In genomic region chr15:64627258-64627657, GRCm38 (mm10) we compare ENCODE assay signal across 8 mouse cellular contexts.
DNase-seq lines count a peak whose midpoint lies in the region; ATAC-seq and TF ChIP-seq lines count a peak whose summit lies in the region.

No protein-coding gene starts in this region.

- peak; percentile 85 to 94 (median 85) for TF ChIP-seq CTCF in MEL (IDR thresholded peaks at IDR 0.05 in 2 of 3, conservative IDR thresholded peaks at IDR 0.05 in 1 of 3; ENCODE audit: control insufficient read depth in 1 of 3, insufficient read depth in 1 of 3, low read depth in 2 of 3, low read length in 3 of 3, poor library complexity in 1 of 3, severe bottlenecking in 1 of 3)
- TF ChIP-seq CTCF in forebrain, postnatal 0 days (IDR thresholded peaks at IDR 0.05; ENCODE audit: low read depth): peak; percentile 92
- peak; percentile 89 for TF ChIP-seq CTCF in lung, adult 2 months (IDR thresholded peaks at IDR 0.05; ENCODE audit: insufficient read depth, low read length)

- 13% methylated on average over 9 of the region's 9 CpGs for WGBS in forebrain, postnatal 0 days
- WGBS in lung, adult 2 months: 13% methylated on average over 9 of the region's 9 CpGs

- peak; percentile 89 for TF ChIP-seq RAD21 in MEL (IDR thresholded peaks at IDR 0.05; ENCODE audit: low read depth, low read length)

- no peak overlapping the region for H3K9ac ChIP-seq in MEL (ENCODE audit: control insufficient read depth, low read depth, low read length, poor library complexity, severe bottlenecking)
- no peak overlapping the region for H3K9ac ChIP-seq in forebrain, postnatal 0 days

- peak; percentile 76 for ATAC-seq in forebrain, postnatal 0 days

- no peaks in the 10 kb centered on the region for H3K9me3 ChIP-seq in MEL (replicated peaks; ENCODE audit: insufficient read depth, low read length)
- H3K9me3 ChIP-seq in forebrain, postnatal 0 days (ENCODE audit: low read length): no peaks in the 10 kb centered on the region

- H3K4me2 ChIP-seq in forebrain, postnatal 0 days (ENCODE audit: low read depth): 0 out of 2 replicates have a peak overlapping the region, but pooled peaks have one; percentile 20

- no peak overlapping the region for H3K4me3 ChIP-seq in MEL (ENCODE audit: control insufficient read depth in 1 of 2, insufficient read depth in 1 of 2, low read depth in 2 of 2, low read length in 2 of 2)
- no peak overlapping the region for H3K4me3 ChIP-seq in forebrain, postnatal 0 days (ENCODE audit: low read depth, low read length)
- H3K4me3 ChIP-seq in lung, adult 2 months (replicated peaks; ENCODE audit: extremely low read depth, low read depth, low read length): no peak overlapping the region

- DNase-seq in MEL (ENCODE audit: low read depth, low spot score): peak; percentile 75
- DNase-seq in cerebellum, adult 11 months: peak; percentile 47
- peak; percentile 89 for DNase-seq in forebrain, postnatal 0 days
- DNase-seq in heart, postnatal 4 days: peak; percentile 82
- DNase-seq in layer of hippocampus, adult 11-12 months (ENCODE audit: low spot score): peak; percentile 81
- peak; percentile 63 for DNase-seq in lung, adult 2 months
- peak; percentile 41 for DNase-seq in ovary, postnatal 10 days (ENCODE audit: low spot score)
- peak; percentile 57 for DNase-seq in thymus, postnatal 14 days

- no peaks in the 10 kb centered on the region; the same call in 1 of the 2 replicates for H3K79me2 ChIP-seq in MEL (ENCODE audit: control insufficient read depth, insufficient read depth, low read length, poor library complexity)

- TF ChIP-seq POLR2A in MEL (IDR thresholded peaks at IDR 0.05; ENCODE audit: control insufficient read depth in 1 of 2, insufficient read depth in 1 of 2, low read depth in 1 of 2, low read length in 2 of 2, poor library complexity in 1 of 2): no peak
- no peak for TF ChIP-seq POLR2A in lung, adult 2 months (IDR thresholded peaks at IDR 0.05; ENCODE audit: borderline replicate concordance, extremely low read depth, low read depth, low read length)

- no peak overlapping the region for H3K27ac ChIP-seq in MEL (ENCODE audit: control insufficient read depth, low read depth, low read length)
- H3K27ac ChIP-seq in forebrain, postnatal 0 days (ENCODE audit: low read depth, low read length): no peak overlapping the region

- TF ChIP-seq EP300 in MEL (IDR thresholded peaks at IDR 0.05; ENCODE audit: low read depth in 1 of 2, low read length in 2 of 2): no peak

- H3K36me3 ChIP-seq in MEL (ENCODE audit: control insufficient read depth in 1 of 2, insufficient read depth in 2 of 2, low read length in 2 of 2): no peaks in the 10 kb centered on the region
- H3K36me3 ChIP-seq in forebrain, postnatal 0 days (ENCODE audit: insufficient read depth): no peaks in the 10 kb centered on the region

- H3K27me3 ChIP-seq in MEL (ENCODE audit: control insufficient read depth in 1 of 2, insufficient read depth in 2 of 2, low read length in 2 of 2): no peaks in the 10 kb centered on the region
- no peaks in the 10 kb centered on the region for H3K27me3 ChIP-seq in forebrain, postnatal 0 days (ENCODE audit: insufficient read depth, low read length)

- no peaks in the 10 kb centered on the region for H3K4me1 ChIP-seq in MEL (ENCODE audit: control insufficient read depth in 1 of 2, insufficient read depth in 2 of 2, low read length in 2 of 2)
- H3K4me1 ChIP-seq in forebrain, postnatal 0 days (ENCODE audit: insufficient read depth): no peaks in the 10 kb centered on the region
- H3K4me1 ChIP-seq in lung, adult 2 months (ENCODE audit: control insufficient read depth, insufficient read depth, low read length): no peaks in the 10 kb centered on the region

TF ChIP-seq in MEL, 35 proteins besides CTCF, POLR2A, EP300 and RAD21:
- TF ChIP-seq GABPA (IDR thresholded peaks at IDR 0.05; ENCODE audit: low read depth, low read length) (no peak), MAX (IDR thresholded peaks at IDR 0.05; ENCODE audit: low read length) (no peak), CHD2 (IDR thresholded peaks at IDR 0.05; ENCODE audit: low read length) (no peak), SMC3 (IDR thresholded peaks at IDR 0.05; ENCODE audit: low read depth, low read length) (peak; percentile 99), BHLHE40 (IDR thresholded peaks at IDR 0.05; ENCODE audit: borderline replicate concordance, low read depth, low read length) (0 out of 2 replicates have a peak, but pooled peaks have one; percentile 45), GATA1 (IDR thresholded peaks at IDR 0.05; ENCODE audit: low read depth, low read length) (0 out of 2 replicates have a peak, but pooled peaks have one; percentile 22), ZC3H11A (IDR thresholded peaks at IDR 0.05; ENCODE audit: low read depth, low read length) (peak; percentile 92), JUND (IDR thresholded peaks at IDR 0.05; ENCODE audit: low read depth, low read length) (no peak), E2F4 (IDR thresholded peaks at IDR 0.05; ENCODE audit: borderline replicate concordance, low read depth, low read length) (no peak)
